Mouse (Mus musculus) embryonic fibroblast, embryonic 13.5 days (primary cell): ENCODE measurements at regions not wholly inside any gene's neighbourhood (a gene's known extent, or its start where the extent isn't known, plus 50 kb on each side); places are given as distances from the start of the nearest gene placed in this dataset.

Experiments
- CTCF ChIP-seq: IDR thresholded peaks from 2 replicates; pipeline ENCODE4 v1.5.1; 2011; ENCODE audit warnings: mild to moderate bottlenecking, control low read depth, low read length, moderate library complexity, borderline replicate concordance; ENCODE audit not compliant: insufficient read depth
- POLR2A ChIP-seq: IDR thresholded peaks from 2 replicates; pipeline ENCODE4 v1.6.1; 2011; ENCODE audit warnings: low read depth, mild to moderate bottlenecking, control low read depth, low read length, moderate library complexity

- no peak for TF ChIP-seq CTCF
- no peak for TF ChIP-seq POLR2A
These were observed 241.2 kb downstream of the Cog6 start for GRCm38 (mm10) chr3:52775875-52776274.
